Mouse (Mus musculus) forelimb bud, embryonic 11.5 days (tissue): ENCODE data around the gene Evl.
"Not testable (repeated sequence)": the region's sequence is repeated elsewhere in the genome, so short reads cannot be mapped to it uniquely, and the experiment has no call there.

Experiments
- DNase-seq: peaks from one replicate; pipeline ENCODE4 v3.0.0-alpha.2; 2012; ENCODE audit warnings: low read depth, low spot score

The Evl gene

GRCm38 (mm10) chr12:108554120-108554841 lies at the start of gene Evl:
Gene Evl (plus strand): TSS chr12:108554720.
- peak; percentile 93 for DNase-seq

DNA sequence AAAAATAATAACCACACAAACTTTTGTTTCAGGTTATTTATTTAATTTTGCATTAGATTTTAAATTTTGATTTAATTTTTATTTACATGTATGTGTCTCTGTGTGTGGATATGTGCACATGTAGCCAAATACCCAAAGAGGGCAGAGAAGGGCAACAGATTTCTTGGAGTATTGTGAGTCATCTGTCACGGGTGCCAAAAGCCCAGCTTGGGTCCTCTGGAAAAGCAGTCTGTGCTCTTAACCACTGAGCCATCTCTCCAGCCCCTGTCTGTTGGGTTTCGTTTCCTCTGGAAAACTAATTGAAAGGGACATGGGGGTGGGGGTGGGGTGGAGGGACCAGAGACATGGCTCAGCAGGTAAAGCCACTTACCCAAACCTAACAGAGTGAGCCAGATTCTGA lies 48.7 kb upstream of the Evl start:
- DNase-seq: no peak

GRCm38 (mm10) chr12:108507046-108507445 lies 47.5 kb upstream of the Evl start:
- DNase-seq: not testable (repeated sequence)

DNA sequence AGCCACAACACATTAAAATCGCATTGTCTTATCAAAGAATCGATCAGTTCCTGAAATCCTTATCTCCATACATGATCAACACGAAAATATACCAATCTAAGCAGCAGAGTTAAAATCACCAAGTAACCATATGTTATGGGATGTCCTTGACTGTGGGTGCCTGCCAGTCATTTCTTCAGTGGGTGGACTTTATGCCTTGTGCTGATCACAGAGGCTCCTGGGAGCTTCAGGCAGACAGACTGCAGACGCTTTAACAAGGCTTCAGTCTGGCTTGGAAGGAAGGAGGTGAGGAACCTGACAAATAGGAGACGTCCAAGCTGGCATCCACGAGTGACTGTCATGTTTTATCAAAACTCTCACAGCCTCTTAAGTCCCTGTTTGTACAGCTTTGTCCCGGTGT lies 43.9 kb upstream of the Evl start:
- no peak for DNase-seq

- DNase-seq: peak; percentile 58
These were observed 43.5 kb upstream of the Evl start for GRCm38 (mm10) chr12:108511009-108511408.

DNA sequence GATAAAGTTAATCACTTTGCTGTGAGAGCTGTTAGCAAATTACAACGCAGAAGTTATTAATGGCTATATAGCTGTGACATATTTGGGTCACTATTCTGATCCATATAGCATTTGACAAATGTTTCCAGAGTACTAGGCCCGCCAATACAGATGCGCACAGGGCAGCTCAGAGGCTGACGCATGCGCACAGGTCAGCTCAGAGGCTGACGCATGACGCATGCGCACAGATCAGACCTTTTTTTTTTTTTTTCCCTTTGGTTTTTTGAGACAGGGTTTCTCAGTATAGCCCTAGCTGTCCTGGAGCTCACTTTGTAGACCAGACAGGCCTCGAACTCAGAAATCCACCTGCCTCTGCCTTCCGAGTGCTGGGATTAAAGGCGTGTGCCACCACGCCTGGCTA lies 39.1 kb upstream of the Evl start:
- DNase-seq: no peak

GRCm38 (mm10) chr12:108519374-108519773 lies 35.1 kb upstream of the Evl start:
- no peak for DNase-seq

- peak; percentile 68 for DNase-seq
These were observed 25.3 kb upstream of the Evl start for GRCm38 (mm10) chr12:108529214-108529613.

- no peak for DNase-seq
These were observed 20.0 kb upstream of the Evl start for GRCm38 (mm10) chr12:108534484-108534883.

DNA sequence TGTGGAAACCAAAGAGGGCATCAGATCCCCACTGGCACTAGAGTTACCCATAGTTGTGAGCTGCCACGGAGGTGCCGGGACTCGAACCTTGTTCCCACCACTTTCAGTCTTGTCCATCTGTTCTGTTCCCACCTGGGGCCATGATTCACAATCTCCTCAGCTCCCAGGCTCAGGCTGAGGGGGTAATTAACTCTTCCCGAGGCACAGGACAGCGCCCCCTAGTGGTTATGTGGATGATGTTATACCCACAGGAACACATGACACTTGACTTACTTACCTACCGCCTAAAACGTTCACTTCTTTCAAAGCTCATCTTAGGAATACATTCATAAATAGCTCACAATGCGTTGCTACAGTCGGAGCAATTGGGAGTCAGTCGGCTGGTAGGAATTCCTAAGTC lies 18.1 kb upstream of the Evl start:
- DNase-seq: no peak

GRCm38 (mm10) chr12:108541088-108541487 lies 13.4 kb upstream of the Evl start:
- peak; percentile 45 for DNase-seq

DNA sequence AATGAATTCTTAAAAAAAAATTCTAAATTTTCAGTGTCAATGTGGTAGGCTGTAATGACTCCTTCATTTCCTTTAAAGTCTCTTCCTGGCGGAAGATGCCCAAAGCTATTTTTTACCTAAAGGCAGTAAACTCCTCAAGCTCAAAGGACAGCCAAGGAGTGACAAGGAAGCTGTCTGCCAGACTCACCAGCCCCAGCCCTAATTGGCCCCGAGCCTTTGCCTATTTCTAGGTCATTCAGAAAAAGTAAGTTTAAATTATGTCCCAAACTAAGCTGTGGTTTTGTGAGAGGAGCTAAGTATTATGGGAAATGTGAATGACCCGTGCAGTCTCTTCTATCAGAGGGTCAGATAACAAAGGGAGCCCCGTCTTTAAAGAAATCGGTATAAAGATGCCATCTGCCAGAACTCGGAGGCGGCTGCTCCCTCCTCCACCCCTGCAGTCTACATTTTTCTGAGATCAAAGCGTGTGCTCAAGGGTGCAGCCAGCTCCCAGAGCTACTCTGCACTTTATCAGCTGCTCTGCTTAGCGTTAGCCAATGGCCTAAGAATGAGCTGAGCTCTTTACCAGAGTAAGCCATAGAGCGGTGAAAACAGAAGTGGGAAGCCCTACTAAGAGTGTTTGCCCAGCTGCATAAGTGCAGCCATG lies 7.9 kb upstream of the Evl start:
- peak; percentile 45 for DNase-seq

GRCm38 (mm10) chr12:108547251-108547875 lies 7.2 kb upstream of the Evl start:
- DNase-seq: no peak

DNA sequence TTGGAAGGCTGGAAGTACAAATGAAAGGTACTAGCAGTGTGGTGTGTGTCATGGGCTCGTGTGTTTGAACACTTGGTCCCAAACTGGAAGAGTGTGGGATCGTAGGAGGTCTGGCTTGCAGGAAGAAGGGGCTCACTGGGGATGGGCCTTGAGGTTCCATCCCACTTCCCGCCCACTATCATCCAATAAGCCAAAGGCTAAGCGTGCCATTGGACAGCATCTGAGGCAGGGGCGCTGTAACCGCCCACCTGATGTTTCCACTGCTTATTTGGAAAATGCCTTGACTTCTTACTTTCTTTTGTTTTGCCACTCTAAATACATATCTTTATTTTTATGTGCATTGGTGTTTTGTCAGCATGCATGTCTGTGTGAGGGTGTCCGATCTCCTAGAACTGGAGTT lies 2.8 kb upstream of the Evl start:
- DNase-seq: no peak

- no peak for DNase-seq
These were observed 1.4 kb upstream of the Evl start for GRCm38 (mm10) chr12:108553079-108553478.

GRCm38 (mm10) chr12:108554861-108555556 lies 489 bp downstream of the Evl start:
- DNase-seq: peak; percentile 28

GRCm38 (mm10) chr12:108558194-108558593 lies 3.7 kb downstream of the Evl start:
- no peak for DNase-seq

- DNase-seq: no peak
These were observed 8.7 kb downstream of the Evl start for GRCm38 (mm10) chr12:108563238-108563637.

- no peak for DNase-seq
These were observed 10.5 kb downstream of the Evl start for GRCm38 (mm10) chr12:108564910-108565506.

GRCm38 (mm10) chr12:108579156-108579871 lies 24.8 kb downstream of the Evl start:
- DNase-seq: no peak

- no peak for DNase-seq
These were observed 29.3 kb downstream of the Evl start for GRCm38 (mm10) chr12:108583775-108584174.
